ENCODE assay signal across 8 mouse cellular contexts in genomic region chr13:22028673-22029460, GRCm38 (mm10). TPM values are rescaled to one million over a fixed set of nuclear protein-coding genes. Genes with fewer than 3 reads are reported as not detected.
A peak's percentile ranks its signal among the peaks of the same experiment; 100 is the strongest.
DNase-seq lines count a peak whose midpoint lies in the region; ATAC-seq and TF ChIP-seq lines count a peak whose summit lies in the region.

No protein-coding gene starts in this region.

- H3K9me3 ChIP-seq in ES-Bruce4 (replicated peaks; ENCODE audit: control insufficient read depth, insufficient read depth, low read length, poor library complexity, severe bottlenecking): no peaks in the 10 kb centered on the region
- no peaks in the 10 kb centered on the region for H3K9me3 ChIP-seq in forebrain, embryonic 14.5 days (replicated peaks; ENCODE audit: control insufficient read depth, low read length)
- H3K9me3 ChIP-seq in neural tube, embryonic 14.5 days (ENCODE audit: control insufficient read depth, low read length): no peaks in the 10 kb centered on the region

- 0 out of 2 replicates have a peak, but pooled peaks have one; percentile 14 for TF ChIP-seq EP300 in ES-Bruce4 (IDR thresholded peaks at IDR 0.05; ENCODE audit: insufficient read depth, low read depth, low read length)

- no peaks in the 10 kb centered on the region for H3K4me1 ChIP-seq in ES-Bruce4 (ENCODE audit: control insufficient read depth, insufficient read depth, low read length)
- H3K4me1 ChIP-seq in forebrain, embryonic 14.5 days (ENCODE audit: control insufficient read depth, insufficient read depth, low read length): no peaks in the 10 kb centered on the region
- H3K4me1 ChIP-seq in neural tube, embryonic 14.5 days (ENCODE audit: control insufficient read depth, insufficient read depth, low read length): no peaks in the 10 kb centered on the region

- peak overlapping the region; percentile 56 for H3K4me3 ChIP-seq in ES-Bruce4 (ENCODE audit: low read depth, low read length)
- H3K4me3 ChIP-seq in forebrain, embryonic 14.5 days (ENCODE audit: low read depth, low read length): peak overlapping the region; percentile 51
- H3K4me3 ChIP-seq in neural tube, embryonic 14.5 days (ENCODE audit: low read depth, low read length): peak overlapping the region; percentile 43

- peak; percentile 93 for DNase-seq in cerebellum, adult 11 months
- peak; percentile 93 for DNase-seq in forebrain, embryonic 14.5 days (ENCODE audit: low spot score)
- peak; percentile 94 to 96 for DNase-seq in heart, postnatal 14 days
- DNase-seq in layer of hippocampus, adult 18-20 months (ENCODE audit: low spot score in 2 of 2): peak; percentile 85 to 95
- peak; percentile 93 to 94 for DNase-seq in lung, adult 18-20 months
- DNase-seq in testis, postnatal 10 days (ENCODE audit: low spot score): peak; percentile 96

- peak overlapping the region; percentile 56 for H3K9ac ChIP-seq in ES-Bruce4 (ENCODE audit: low read depth, poor library complexity, severe bottlenecking)
- peak overlapping the region; percentile 67 for H3K9ac ChIP-seq in forebrain, embryonic 14.5 days (ENCODE audit: low read length)
- peak overlapping the region; percentile 63 for H3K9ac ChIP-seq in neural tube, embryonic 14.5 days (replicated peaks; ENCODE audit: low read depth, low read length)

- H3K36me3 ChIP-seq in ES-Bruce4 (ENCODE audit: control insufficient read depth, insufficient read depth, low read length, poor library complexity, severe bottlenecking): no peaks in the 10 kb centered on the region
- no peaks in the 10 kb centered on the region for H3K36me3 ChIP-seq in forebrain, embryonic 14.5 days (ENCODE audit: control insufficient read depth, insufficient read depth, low read length)
- no peaks in the 10 kb centered on the region for H3K36me3 ChIP-seq in neural tube, embryonic 14.5 days (ENCODE audit: control insufficient read depth, insufficient read depth, low read length)

- TF ChIP-seq CTCF in ES-Bruce4 (IDR thresholded peaks at IDR 0.05; ENCODE audit: low read depth, low read length): peak; percentile 91

- no peak for TF ChIP-seq POLR2A in ES-Bruce4 (IDR thresholded peaks at IDR 0.05; ENCODE audit: insufficient read depth, low read length)

- H3K27ac ChIP-seq in ES-Bruce4 (ENCODE audit: insufficient read depth, low read length): no peak overlapping the region
- peak overlapping the region; percentile 63; the same call in 1 of the 2 replicates for H3K27ac ChIP-seq in forebrain, embryonic 14.5 days (ENCODE audit: low read depth, low read length)
- H3K27ac ChIP-seq in neural tube, embryonic 14.5 days (ENCODE audit: low read depth, low read length): peak overlapping the region; percentile 28; the same call in 1 of the 2 replicates

- H3K4me2 ChIP-seq in forebrain, embryonic 14.5 days (ENCODE audit: low read length): peak overlapping the region; percentile 63
- peak overlapping the region; percentile 73 for H3K4me2 ChIP-seq in neural tube, embryonic 14.5 days (ENCODE audit: low read depth, low read length)

- no peaks in the 10 kb centered on the region for H3K27me3 ChIP-seq in ES-Bruce4 (ENCODE audit: control insufficient read depth, insufficient read depth, low read length, poor library complexity, severe bottlenecking)
- no peaks in the 10 kb centered on the region for H3K27me3 ChIP-seq in forebrain, embryonic 14.5 days (replicated peaks; ENCODE audit: control insufficient read depth, insufficient read depth, low read length)
- no peaks in the 10 kb centered on the region for H3K27me3 ChIP-seq in neural tube, embryonic 14.5 days (ENCODE audit: control insufficient read depth, insufficient read depth, low read length)

- intact Hi-C loops in heart, postnatal 14 days (cut with DNase I): loop anchor here (1.0 to 10.0 kb wide), 4 partner anchors 55 to 1488 kb away; partner anchors contain the start of gene Zkscan3

- WGBS in forebrain, embryonic 14.5 days: under 1% methylated on average over 40 of the region's 40 CpGs
- WGBS in neural tube, embryonic 14.5 days: under 1% methylated on average over 40 of the region's 40 CpGs

- ATAC-seq in forebrain, embryonic 14.5 days: peak; percentile 76
- peak; percentile 80 for ATAC-seq in neural tube, embryonic 14.5 days (ENCODE audit: low read depth)

RNA-seq across cellular contexts. Expression of gene Hist1h2ah, which starts 6.5 kb away (rescaled TPM):
- polyA plus RNA-seq in ES-Bruce4 (2011; ENCODE audit: insufficient read depth, insufficient read length, low read depth, missing spikeins): 13.0 and 17.2 TPM in 2 replicates
- polyA plus RNA-seq in forebrain, embryonic 14.5 days (2014; fragmentation: Nextera tagmentation; extraction: Ambion mirVana): 4.8 and 8.3 TPM in 2 replicates
- total RNA-seq in heart, postnatal 14 days (2021): 100 to 1,000 TPM in 1 of 2 experiments, 10 to 100 TPM in 1; 69.3 to 132 TPM
- 10 to 100 TPM in 1 of 2 experiments, 1 to 10 TPM in 1; 4.9 to 45.9 TPM for total RNA-seq in layer of hippocampus, adult 18-20 months (2021)
- polyA plus RNA-seq in neural tube, embryonic 14.5 days (2014; fragmentation: Nextera tagmentation; extraction: Ambion mirVana): not detected in 2 replicates

RNA-seq across cellular contexts. Expression of gene Hist1h2bk, which starts 6.8 kb away (rescaled TPM):
- polyA plus RNA-seq in ES-Bruce4 (2011; ENCODE audit: insufficient read depth, insufficient read length, low read depth, missing spikeins): 54.4 and 58.6 TPM in 2 replicates
- 2.5 and 3.5 TPM in 2 replicates for polyA plus RNA-seq in forebrain, embryonic 14.5 days (2014; fragmentation: Nextera tagmentation; extraction: Ambion mirVana)
- 100 to 1,000 TPM in 1 of 2 experiments, 10 to 100 TPM in 1; 67.9 to 160 TPM for total RNA-seq in heart, postnatal 14 days (2021)
- 10 to 100 TPM; 11.4 to 16.1 TPM for total RNA-seq in layer of hippocampus, adult 18-20 months (2021)
- polyA plus RNA-seq in neural tube, embryonic 14.5 days (2014; fragmentation: Nextera tagmentation; extraction: Ambion mirVana): 0.98 TPM in 1 of 2 replicates, not detected in the other

RNA-seq across cellular contexts. Expression of gene Hist1h4i, which starts 12.3 kb away (rescaled TPM):
- 5.6 and 6.5 TPM in 2 replicates for polyA plus RNA-seq in ES-Bruce4 (2011; ENCODE audit: insufficient read depth, insufficient read length, low read depth, missing spikeins)
- polyA plus RNA-seq in forebrain, embryonic 14.5 days (2014; fragmentation: Nextera tagmentation; extraction: Ambion mirVana): 14.0 and 18.0 TPM in 2 replicates
- total RNA-seq in heart, postnatal 14 days (2021): 10 to 100 TPM; 29.6 to 55.4 TPM
- total RNA-seq in layer of hippocampus, adult 18-20 months (2021): 10 to 100 TPM; 65.4 to 84.2 TPM
- polyA plus RNA-seq in neural tube, embryonic 14.5 days (2014; fragmentation: Nextera tagmentation; extraction: Ambion mirVana): 5.7 and 5.8 TPM in 2 replicates

RNA-seq across cellular contexts. Expression of gene Hist1h2ag, which starts 13.9 kb away (rescaled TPM):
- polyA plus RNA-seq in ES-Bruce4 (2011; ENCODE audit: insufficient read depth, insufficient read length, low read depth, missing spikeins): 6.3 and 7.9 TPM in 2 replicates
- 20.4 and 37.4 TPM in 2 replicates for polyA plus RNA-seq in forebrain, embryonic 14.5 days (2014; fragmentation: Nextera tagmentation; extraction: Ambion mirVana)
- 100 to 1,000 TPM in 1 of 2 experiments, 10 to 100 TPM in 1; 44.4 to 112 TPM for total RNA-seq in heart, postnatal 14 days (2021)
- total RNA-seq in layer of hippocampus, adult 18-20 months (2021): 10 to 100 TPM in 1 of 2 experiments, 1 to 10 TPM in 1; 7.8 to 10.3 TPM
- 2.9 and 3.8 TPM in 2 replicates for polyA plus RNA-seq in neural tube, embryonic 14.5 days (2014; fragmentation: Nextera tagmentation; extraction: Ambion mirVana)

RNA-seq across cellular contexts. Expression of gene Hist1h2bj, which starts 14.1 kb away (rescaled TPM):
- polyA plus RNA-seq in ES-Bruce4 (2011; ENCODE audit: insufficient read depth, insufficient read length, low read depth, missing spikeins): 14.6 and 19.9 TPM in 2 replicates
- 3.0 and 7.0 TPM in 2 replicates for polyA plus RNA-seq in forebrain, embryonic 14.5 days (2014; fragmentation: Nextera tagmentation; extraction: Ambion mirVana)
- 10 to 100 TPM; 36.4 to 83.6 TPM for total RNA-seq in heart, postnatal 14 days (2021)
- total RNA-seq in layer of hippocampus, adult 18-20 months (2021): 10 to 100 TPM in 1 of 2 experiments, 1 to 10 TPM in 1; 8.3 to 13.2 TPM
- 1.4 and 1.9 TPM in 2 replicates for polyA plus RNA-seq in neural tube, embryonic 14.5 days (2014; fragmentation: Nextera tagmentation; extraction: Ambion mirVana)

Comparison
In these comparisons a context has a peak if more than half of its experiments do, and no peak if none do; other contexts are left out.
1. RNA of gene Hist1h2bk, which starts 6.8 kb away (polyA plus RNA-seq): 54.4 to 58.6 TPM in ES-Bruce4; 2.5 to 3.5 TPM in forebrain, embryonic 14.5 days and 0.98 TPM in neural tube, embryonic 14.5 days; every median in the first group is over 10 times any median in the second.
2. Peak in every context shown above with its lines, with median percentiles within 50 percentile points of each other: H3K4me3 ChIP-seq, H3K9ac ChIP-seq and DNase-seq.